Mouse (Mus musculus) CH12.LX (cell line): ENCODE measurements around the gene Ccr10.

Experiments used
- CHD2 ChIP-seq: IDR thresholded peaks from 2 replicates; pipeline ENCODE4 v1.6.1; 2011; ENCODE audit warnings: low read length, improper control_type of control experiment
- CTCF ChIP-seq, 2 experiments: IDR thresholded peaks in 1 of 2; conservative IDR thresholded peaks in 1 of 2; 2 replicates each; pipeline ENCODE4 v1.5.1; 2011 to 2012; ENCODE audit warnings: low read depth in 2 of 2, low read length in 2 of 2, improper control_type of control experiment in 1 of 2, inconsistent platforms in 1 of 2, mild to moderate bottlenecking in 1 of 2, moderate library complexity in 1 of 2
- ELF1 ChIP-seq: IDR thresholded peaks from 2 replicates; pipeline ENCODE4 v1.6.1; 2014; ENCODE audit warnings: low read depth, mild to moderate bottlenecking, inconsistent platforms, low read length, improper control_type of control experiment
- EP300 ChIP-seq: IDR thresholded peaks from 2 replicates; pipeline ENCODE4 v1.6.1; 2011; ENCODE audit warnings: low read length, improper control_type of control experiment
- HCFC1 ChIP-seq: IDR thresholded peaks from 2 replicates; pipeline ENCODE4 v1.6.1; 2012; ENCODE audit warnings: low read depth, mild to moderate bottlenecking, inconsistent platforms, low read length, improper control_type of control experiment
- MXI1 ChIP-seq: IDR thresholded peaks from 2 replicates; pipeline ENCODE4 v1.6.1; 2011; ENCODE audit warnings: mild to moderate bottlenecking, low read depth, low read length, improper control_type of control experiment
- POLR2A ChIP-seq: IDR thresholded peaks from 2 replicates; pipeline ENCODE4 v1.6.1; 2011; ENCODE audit warnings: low read depth, mild to moderate bottlenecking, improper control_type of control experiment, low read length
- SMC3 ChIP-seq: IDR thresholded peaks from 2 replicates; pipeline ENCODE4 v1.6.1; 2011; ENCODE audit warnings: low read depth, low read length, improper control_type of control experiment
- ZKSCAN1 ChIP-seq: IDR thresholded peaks from 2 replicates; pipeline ENCODE4 v1.6.1; 2012; ENCODE audit warnings: low read depth, inconsistent platforms, low read length, improper control_type of control experiment, borderline replicate concordance
- ZNF384 ChIP-seq: IDR thresholded peaks from 2 replicates; pipeline ENCODE4 v1.6.1; 2012; ENCODE audit warnings: low read depth, low read length, improper control_type of control experiment, inconsistent platforms

DNA sequence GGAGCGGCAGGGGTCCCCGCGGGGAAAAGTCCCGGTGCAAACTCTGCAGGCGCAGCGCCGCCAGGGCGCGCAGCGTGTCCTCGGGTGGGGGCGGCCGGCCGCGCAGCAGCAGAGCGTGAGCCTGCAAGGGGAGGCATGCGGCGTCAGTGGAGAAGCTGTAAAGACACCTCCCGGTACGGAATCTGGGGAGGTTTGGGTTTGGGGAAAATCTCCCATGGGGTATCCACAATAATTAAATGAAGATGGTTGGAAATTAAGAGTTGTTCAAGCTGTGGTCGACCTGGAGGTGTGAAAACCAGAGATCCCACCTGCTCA is 10.9 kb downstream of the Ccr10 start:
- TF ChIP-seq ZKSCAN1, result no peak
- TF ChIP-seq CTCF (conservative IDR thresholded peaks at IDR 0.05 in 1 of 2, IDR thresholded peaks at IDR 0.05 in 1 of 2; ENCODE audit: low read depth in 2 of 2, low read length in 2 of 2), result no peak
- no peak for TF ChIP-seq MXI1
- no peak for TF ChIP-seq HCFC1
- no peak for TF ChIP-seq POLR2A
- TF ChIP-seq SMC3, result no peak
- TF ChIP-seq ELF1, result no peak
- TF ChIP-seq CHD2, result no peak
- no peak for TF ChIP-seq ZNF384
- TF ChIP-seq EP300, result no peak
